Mouse (Mus musculus) urinary bladder, postnatal 36 days (tissue): ENCODE data around the gene P2ry1.

Experiments
- DNase-seq, 2 experiments: peaks; one replicate each; pipeline ENCODE4 v3.0.0; 2022; ENCODE audit warnings: low spot score in 2 of 2, mixed read lengths in 1 of 2

Gene P2ry1

GRCm38 (mm10) chr3:61002587-61003501 lies at the start of gene P2ry1:
Gene P2ry1 (plus strand): TSS chr3:61002795.
- DNase-seq = peak; percentile 83 to 87

- no peak for DNase-seq
These were observed 49.3 kb upstream of the P2ry1 start for GRCm38 (mm10) chr3:60953199-60953736.

GRCm38 (mm10) chr3:60954073-60954472 lies 48.5 kb upstream of the P2ry1 start:
- DNase-seq = no peak

- peak in 1 of 2 experiments; percentile 2 for DNase-seq
These were observed 43.8 kb upstream of the P2ry1 start for GRCm38 (mm10) chr3:60958769-60959168.

- no peak for DNase-seq
These were observed 37.5 kb upstream of the P2ry1 start for GRCm38 (mm10) chr3:60965137-60965536.

- DNase-seq = no peak
These were observed 27.7 kb upstream of the P2ry1 start for GRCm38 (mm10) chr3:60974944-60975343.

- no peak for DNase-seq
These were observed 20.5 kb upstream of the P2ry1 start for GRCm38 (mm10) chr3:60982109-60982508.

- DNase-seq = no peak
These were observed 4.5 kb upstream of the P2ry1 start for GRCm38 (mm10) chr3:60998064-60998463.

GRCm38 (mm10) chr3:60999715-61000114 lies 2.9 kb upstream of the P2ry1 start:
- DNase-seq = no peak

- DNase-seq = no peak
These were observed 1.8 kb upstream of the P2ry1 start for GRCm38 (mm10) chr3:61000747-61001146.

- DNase-seq = peak in 1 of 2 experiments; percentile 62
These were observed 576 bp upstream of the P2ry1 start for GRCm38 (mm10) chr3:61001852-61002586.

GRCm38 (mm10) chr3:61004611-61005010 lies 2.0 kb downstream of the P2ry1 start:
- DNase-seq = no peak

- no peak for DNase-seq
These were observed 9.1 kb downstream of the P2ry1 start for GRCm38 (mm10) chr3:61011660-61012059.

GRCm38 (mm10) chr3:61012550-61012949 lies 10.0 kb downstream of the P2ry1 start:
- DNase-seq = no peak

GRCm38 (mm10) chr3:61016733-61017132 lies 14.1 kb downstream of the P2ry1 start:
- DNase-seq = no peak

- no peak for DNase-seq
These were observed 29.5 kb downstream of the P2ry1 start for GRCm38 (mm10) chr3:61032100-61032499.

- DNase-seq = peak; percentile 30 to 35
These were observed 33.0 kb downstream of the P2ry1 start for GRCm38 (mm10) chr3:61035633-61036032.

GRCm38 (mm10) chr3:61039916-61040315 lies 37.3 kb downstream of the P2ry1 start:
- no peak for DNase-seq

- DNase-seq = no peak
These were observed 47.5 kb downstream of the P2ry1 start for GRCm38 (mm10) chr3:61049976-61050672.
